In genomic region chr19:33589626-33590302, GRCm38 (mm10) we compare ENCODE assay signal across 8 mouse cellular contexts. TPM values are rescaled to one million over a fixed set of nuclear protein-coding genes. Genes with fewer than 3 reads are reported as not detected.
DNase-seq lines count a peak whose midpoint lies in the region; ATAC-seq and TF ChIP-seq lines count a peak whose summit lies in the region.
"Not testable (repeated sequence)": the region's sequence is repeated elsewhere in the genome, so short reads cannot be mapped to it uniquely, and the experiment has no call there.

No protein-coding gene starts in this region.

- WGBS in embryonic facial prominence, embryonic 15.5 days: 2% methylated on average over 10 of the region's 38 CpGs
- WGBS in kidney, adult 2 months: 6% methylated on average over 10 of the region's 38 CpGs
- WGBS in midbrain, embryonic 10.5 days: 2% methylated on average over 10 of the region's 38 CpGs

- H3K9ac ChIP-seq in embryonic facial prominence, embryonic 15.5 days: not testable (repeated sequence)

- not testable (repeated sequence) for H3K9me3 ChIP-seq in embryonic facial prominence, embryonic 15.5 days (replicated peaks); midbrain, embryonic 10.5 days (replicated peaks)

- peak; percentile 88 for ATAC-seq in embryonic facial prominence, embryonic 15.5 days (ENCODE audit: insufficient number of reproducible peaks, low FRiP score, low TSS enrichment, low read depth)

- not testable (repeated sequence) for H3K27ac ChIP-seq in embryonic facial prominence, embryonic 15.5 days (replicated peaks)
- H3K27ac ChIP-seq in kidney, adult 2 months (ENCODE audit: insufficient read depth, low read depth, low read length): peak overlapping the region; percentile 3; the same call in 1 of the 2 replicates
- H3K27ac ChIP-seq in midbrain, embryonic 10.5 days (replicated peaks): peak overlapping the region; percentile 83

- not testable (repeated sequence) for H3K36me3 ChIP-seq in embryonic facial prominence, embryonic 15.5 days; kidney, adult 2 months (ENCODE audit: control insufficient read depth, insufficient read depth, low read length); midbrain, embryonic 10.5 days

- DNase-seq in brain, adult 2 months (ENCODE audit: low read depth, low spot score): peak; percentile 91
- peak; percentile 55 for DNase-seq in heart, adult 8-10 months (ENCODE audit: low spot score)
- DNase-seq in kidney, adult 2 months: peak; percentile 67
- DNase-seq in left cerebral cortex, postnatal 4 days: peak; percentile 39
- peak; percentile 79 for DNase-seq in midbrain, embryonic 10.5 days (ENCODE audit: low spot score)
- peak; percentile 10 to 34 for DNase-seq in right cerebral cortex, postnatal 36 days (ENCODE audit: low spot score in 2 of 2)
- DNase-seq in urinary bladder, postnatal 4 days (ENCODE audit: low spot score in 2 of 2): peak; percentile 44 to 58

- peak overlapping the region; percentile 43 for H3K4me3 ChIP-seq in embryonic facial prominence, embryonic 15.5 days (replicated peaks)
- peak overlapping the region; percentile 62 for H3K4me3 ChIP-seq in kidney, adult 2 months (ENCODE audit: insufficient read depth, low read depth, low read length)
- H3K4me3 ChIP-seq in midbrain, embryonic 10.5 days: peak overlapping the region; percentile 54

- H3K4me1 ChIP-seq in embryonic facial prominence, embryonic 15.5 days; kidney, adult 2 months (ENCODE audit: control insufficient read depth, insufficient read depth, low read length); midbrain, embryonic 10.5 days: not testable (repeated sequence)

- TF ChIP-seq CTCF in kidney, adult 2 months (conservative IDR thresholded peaks at IDR 0.05; ENCODE audit: insufficient read depth, insufficient read length, low read depth, low read length): not testable (repeated sequence)

- peak overlapping the region; percentile 56 for H3K4me2 ChIP-seq in embryonic facial prominence, embryonic 15.5 days (replicated peaks)

- TF ChIP-seq POLR2A in kidney, adult 2 months (IDR thresholded peaks at IDR 0.05; ENCODE audit: low read depth, low read length): not testable (repeated sequence)

- H3K27me3 ChIP-seq in embryonic facial prominence, embryonic 15.5 days; kidney, adult 2 months (replicated peaks; ENCODE audit: control insufficient read depth, insufficient read depth, low read length); midbrain, embryonic 10.5 days (ENCODE audit: low read depth, poor library complexity, severe bottlenecking): not testable (repeated sequence)

- intact Hi-C loops in left cerebral cortex, postnatal 4 days (cut with DNase I): not testable (repeated sequence)

RNA-seq across cellular contexts. Expression of gene Gm8978, which starts 35.3 kb away (rescaled TPM):
- not detected in 2 replicates for polyA plus RNA-seq in embryonic facial prominence, embryonic 15.5 days (2015; fragmentation: Nextera tagmentation; extraction: Ambion mirVana)
- total RNA-seq in heart, adult 8-10 months (2022): not detected
- not detected in 2 replicates for polyA plus RNA-seq in kidney, adult 2 months (2012; rRNA removed)
- total RNA-seq in left cerebral cortex, postnatal 4 days (2021): not detected
- polyA plus RNA-seq in midbrain, embryonic 10.5 days (2016; fragmentation: Nextera tagmentation; extraction: Ambion mirVana): not detected in 2 replicates

Comparison
In these comparisons a context has a peak if more than half of its experiments do, and no peak if none do; other contexts are left out.
1. DNase-seq: peak in every context shown above with its lines; median percentile 91 in brain, adult 2 months; 79 in midbrain, embryonic 10.5 days; 67 in kidney, adult 2 months; 55 in heart, adult 8-10 months; 51 in urinary bladder, postnatal 4 days; 39 in left cerebral cortex, postnatal 4 days; 22 in right cerebral cortex, postnatal 36 days.